Mouse (Mus musculus) kidney, embryonic 16.5 days (tissue): ENCODE measurements around the gene Iqcf3. TPM values are rescaled to one million over a fixed set of nuclear protein-coding genes. Genes with fewer than 3 reads are reported as not detected.

Source experiments
- ATAC-seq: fragments of 200-750 bp; cut with Nextera tagmentation; 2 replicates; pipeline ENCODE4 v1.8.0; 2017; ENCODE audit warnings: moderate TSS enrichment; ENCODE audit not compliant: low FRiP score, low TSS enrichment
- H3K27ac ChIP-seq: fragments of 300-500 bp; sonication (generic); 2 replicates; pipeline ENCODE4 v1.5.1; 2014; ENCODE audit warnings: low read length
- H3K27me3 ChIP-seq: fragments of 300-500 bp; sonication (generic); 2 replicates; pipeline ENCODE4 v1.6.1; 2014; ENCODE audit warnings: low read length, control low read depth, mixed read lengths; ENCODE audit not compliant: insufficient read depth
- H3K36me3 ChIP-seq: fragments of 300-500 bp; sonication (generic); 2 replicates; pipeline ENCODE4 v1.6.1; 2014; ENCODE audit warnings: low read length, control low read depth, mixed read lengths; ENCODE audit not compliant: insufficient read depth
- H3K4me1 ChIP-seq: fragments of 300-500 bp; sonication (generic); 2 replicates; pipeline ENCODE4 v1.6.1; 2014; ENCODE audit warnings: low read length, control low read depth, mixed read lengths; ENCODE audit not compliant: insufficient read depth
- H3K4me2 ChIP-seq: fragments of 300-500 bp; sonication (generic); replicated peaks from 2 replicates; pipeline ENCODE4 v1.6.1; 2014; ENCODE audit warnings: low read depth, low read length
- H3K4me3 ChIP-seq: fragments of 300-500 bp; sonication (generic); 2 replicates; pipeline ENCODE4 v1.5.1; 2014; ENCODE audit warnings: mild to moderate bottlenecking, low read length
- H3K9ac ChIP-seq: fragments of 300-500 bp; sonication (generic); replicated peaks from 2 replicates; pipeline ENCODE4 v1.6.1; 2014; ENCODE audit warnings: low read length
- H3K9me3 ChIP-seq: fragments of 300-500 bp; sonication (generic); 2 replicates; pipeline ENCODE4 v1.6.1; 2016; ENCODE audit warnings: low read length, control low read depth
- WGBS: fragments of 180-500 bp; shearing (Covaris S2); extraction: QIAGEN DNeasy Blood & Tissue Kit; methylation state at CpG from one replicate; pipeline ENCODE4 v1.1.7; 2014; 5-methylcytosine and 5-hydroxymethylcytosine counted together
- polyA plus RNA-seq: library from polyadenylated mRNA; unstranded; fragments of >200 nt; fragmentation: Nextera tagmentation; extraction: Ambion mirVana; gene quantifications from 2 replicates; pipeline ENCODE4 v1.2.1, GENCODE M21; 2015

Iqcf3 gene
- polyA plus RNA-seq, 1 experiment from 2014 or later = not detected

DNA sequence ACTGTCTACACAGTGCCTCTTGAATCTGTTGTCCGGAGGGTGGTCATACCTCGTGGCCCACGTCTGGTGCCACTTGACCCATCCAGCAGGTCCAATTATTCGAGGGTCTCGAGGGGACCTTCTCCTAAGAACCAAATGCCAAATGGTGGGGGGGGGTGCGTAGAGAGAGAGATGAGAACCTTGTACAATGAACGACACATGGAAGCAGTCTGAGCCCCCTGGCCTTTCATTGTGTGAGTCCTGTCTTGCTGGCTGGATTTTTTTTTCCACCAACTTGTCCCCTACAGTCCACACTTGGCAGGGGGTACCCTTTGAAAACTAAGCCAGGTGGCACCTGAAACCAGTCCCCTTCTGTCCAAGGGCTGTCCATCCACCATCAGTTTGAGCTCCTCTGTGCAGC, 93.7 kb downstream of the Iqcf3 start:
- WGBS = 89% methylated on average over 7 of the region's 7 CpGs
- Histone ChIP-seq H3K4me3 (no peak overlapping the region), H3K9me3 (no peaks in the 10 kb centered on the region), H3K27ac (no peak overlapping the region), H3K4me2 (no peak overlapping the region), H3K36me3 (peaks cover 9% of the 10 kb centered on the region; the same call in 1 of the 2 replicates), H3K9ac (no peak overlapping the region), H3K27me3 (0 out of 2 replicates have a peak, but pooled peaks cover 3% of the 10 kb centered on the region), H3K4me1 (peaks cover 20% of the 10 kb centered on the region)
- no peak for ATAC-seq

DNA sequence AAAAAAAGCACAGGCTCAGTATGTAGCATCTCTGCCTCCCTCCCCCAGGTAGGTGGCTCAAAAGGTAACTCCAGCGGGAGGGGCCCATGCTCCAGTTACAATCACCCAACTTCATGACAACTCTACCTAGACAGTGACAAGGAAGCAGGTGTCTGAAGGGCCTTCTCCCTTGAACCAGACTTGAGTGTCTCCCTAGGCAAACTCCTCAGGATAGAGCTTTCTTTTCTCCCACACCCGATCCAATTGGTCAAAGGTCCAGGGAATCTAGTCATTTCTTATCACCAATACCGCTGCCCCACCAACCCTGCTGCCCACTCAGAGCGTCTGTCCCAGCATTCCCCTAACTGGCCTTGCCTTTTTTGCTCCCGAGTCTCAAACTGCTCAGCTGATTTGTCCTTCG, 94.7 kb downstream of the Iqcf3 start:
- Histone ChIP-seq H3K9ac (no peak overlapping the region), H3K4me1 (peaks cover 15% of the 10 kb centered on the region), H3K27ac (no peak overlapping the region), H3K36me3 (peaks cover 16% of the 10 kb centered on the region; the same call in 1 of the 2 replicates), H3K27me3 (0 out of 2 replicates have a peak, but pooled peaks cover 3% of the 10 kb centered on the region), H3K4me3 (no peak overlapping the region), H3K4me2 (no peak overlapping the region), H3K9me3 (no peaks in the 10 kb centered on the region)
- 90% methylated on average over 6 of the region's 6 CpGs for WGBS
- no peak for ATAC-seq

DNA sequence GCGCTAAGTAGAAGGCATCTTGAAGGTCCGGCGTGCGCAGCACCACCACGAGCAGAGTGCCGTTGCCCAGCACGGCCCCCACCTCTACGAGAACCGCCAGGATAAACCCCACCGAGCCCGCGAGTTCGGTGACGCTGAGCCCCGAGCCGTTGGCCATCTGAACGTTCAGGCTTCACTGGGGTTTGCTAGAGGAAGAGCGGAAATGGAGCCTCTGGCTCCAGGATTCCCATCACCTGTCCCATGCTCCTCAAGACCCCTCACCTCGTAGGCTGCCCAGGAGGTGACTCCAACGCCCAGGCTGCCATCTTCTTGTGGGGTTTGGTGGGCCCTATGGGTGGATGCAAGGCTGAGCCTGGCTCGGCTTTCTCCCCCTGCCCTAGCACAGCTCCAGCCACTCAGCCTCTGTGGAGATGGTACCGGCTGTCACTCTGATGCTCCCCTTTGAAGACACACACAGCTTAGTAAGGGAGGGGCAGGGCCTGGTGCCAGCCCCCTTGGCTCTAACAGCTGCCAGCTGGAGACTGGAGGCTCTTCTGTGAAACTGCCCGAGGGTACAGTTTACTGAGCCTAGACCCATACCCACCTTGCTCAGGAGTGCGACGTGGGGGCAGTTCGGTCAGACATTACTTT, 95.7 kb downstream of the Iqcf3 start, which contains the start of gene Gpr62:
Gene Gpr62, minus strand, starts transcription at position 368 of the 630 bp plus-strand sequence.
- ATAC-seq = peak; percentile 4; the same call in 1 of the 2 replicates
- Histone ChIP-seq H3K9ac (peak within 1 kb of the TSS; percentile 79), H3K4me3 (peak within 1 kb of the TSS; percentile 58), H3K27me3 (0 out of 2 replicates have a peak, but pooled peaks cover 3% of the 10 kb centered on the region), H3K9me3 (no peaks in the 10 kb centered on the region), H3K27ac (peak within 1 kb of the TSS; percentile 62), H3K4me2 (peak within 1 kb of the TSS; percentile 97), H3K4me1 (peaks cover 18% of the 10 kb centered on the region), H3K36me3 (peaks cover 21% of the 10 kb centered on the region; the same call in 1 of the 2 replicates)
- WGBS = 28% methylated on average over 26 of the region's 26 CpGs

DNA sequence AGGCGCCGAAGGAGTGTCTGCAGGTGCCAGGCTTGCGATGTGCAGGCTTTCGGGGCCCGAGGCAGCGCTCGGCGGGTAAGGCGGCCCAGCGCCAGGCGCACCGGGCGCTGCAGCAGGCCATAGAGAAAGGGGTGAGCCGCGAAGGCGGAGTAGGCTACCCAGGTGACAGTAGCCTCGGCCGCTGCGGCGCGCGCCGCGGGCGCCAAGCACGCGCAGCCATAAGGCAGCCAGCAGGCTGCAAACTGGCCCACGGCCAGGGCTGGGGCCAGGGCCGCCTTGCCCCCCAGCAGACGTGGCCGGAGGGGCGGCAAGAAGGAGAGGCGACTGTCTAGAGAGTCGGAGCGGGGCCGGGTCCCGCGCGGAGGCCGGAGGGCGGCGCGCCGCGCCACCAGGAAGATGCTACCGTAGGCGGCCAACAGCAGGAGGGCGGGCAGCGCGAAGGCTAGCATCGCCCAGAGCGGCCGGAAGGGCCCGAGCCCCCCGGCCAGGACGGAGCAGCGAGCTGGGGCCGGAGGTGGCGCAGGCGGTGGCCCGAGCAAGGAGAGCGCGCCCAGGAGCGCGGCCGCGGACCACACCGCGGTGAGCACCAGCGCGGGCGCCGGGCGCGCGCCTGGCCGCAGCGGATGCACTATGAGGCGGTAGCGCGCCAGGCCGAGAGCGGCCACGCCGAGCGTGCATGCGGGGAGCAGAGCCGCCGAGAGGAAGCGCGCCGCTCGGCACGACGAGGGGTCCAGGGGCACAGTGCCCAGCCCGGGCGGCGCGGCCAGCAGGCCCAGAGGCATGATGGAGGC, 96.5 kb downstream of the Iqcf3 start:
- peaks cover 23% of the 10 kb centered on the region for H3K36me3 ChIP-seq
- peak overlapping the region; percentile 62 for H3K27ac ChIP-seq
- peak overlapping the region; percentile 58 for H3K4me3 ChIP-seq
- 1% methylated on average over 87 of the region's 99 CpGs for WGBS
- H3K4me2 ChIP-seq = peak overlapping the region; percentile 97
- no peaks in the 10 kb centered on the region for H3K9me3 ChIP-seq
- H3K4me1 ChIP-seq = peaks cover 24% of the 10 kb centered on the region
- ATAC-seq = peak; percentile 65
- H3K9ac ChIP-seq = peak overlapping the region; percentile 79
- 0 out of 2 replicates have a peak, but pooled peaks cover 3% of the 10 kb centered on the region for H3K27me3 ChIP-seq

DNA sequence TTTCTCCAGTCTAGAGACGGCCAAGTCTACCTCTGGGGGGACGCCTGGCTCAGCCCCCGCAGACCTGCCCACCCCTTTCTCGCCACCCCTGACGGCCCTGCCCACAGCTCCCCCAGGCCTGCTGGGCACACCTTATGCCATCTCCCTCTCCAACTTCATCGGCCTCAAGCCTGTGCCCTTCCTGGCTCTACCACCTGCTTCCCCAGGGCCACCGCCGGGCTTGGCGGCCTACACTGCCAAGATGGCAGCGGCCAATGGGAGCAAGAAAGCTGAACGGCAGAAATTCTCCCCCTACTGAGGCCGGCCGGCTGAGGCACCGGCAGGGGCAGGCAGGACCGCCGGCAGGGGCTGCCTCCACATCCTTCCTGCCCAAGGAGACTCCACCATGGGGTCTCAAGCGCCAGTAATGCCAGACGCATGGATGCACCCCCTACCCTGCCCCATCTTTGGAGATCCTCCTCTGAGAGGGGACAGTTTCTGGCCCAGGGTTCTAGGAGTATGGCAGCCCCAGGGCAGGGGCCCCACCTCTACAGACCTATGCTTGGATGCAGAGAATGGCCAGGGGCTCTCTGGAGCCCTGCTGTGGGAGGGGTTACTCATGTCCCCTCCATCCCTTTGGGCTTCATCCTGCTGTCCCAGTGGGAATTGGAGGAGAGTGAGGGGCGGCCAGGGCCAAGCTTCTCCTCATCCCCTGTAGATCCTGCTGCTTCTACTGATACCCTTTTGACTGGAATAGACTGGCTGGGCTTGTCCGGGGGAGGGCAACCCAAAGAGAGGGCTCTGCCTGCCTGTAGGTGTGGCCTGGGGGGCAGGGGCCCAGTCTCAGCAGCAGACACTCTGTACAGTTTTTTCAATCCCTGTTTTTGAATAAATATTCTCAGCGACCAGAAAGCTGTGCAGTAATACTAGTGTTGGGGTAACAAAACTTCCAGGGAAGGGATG, 98.0 kb downstream of the Iqcf3 start:
- Histone ChIP-seq H3K4me3 (no peak overlapping the region), H3K36me3 (peaks cover 24% of the 10 kb centered on the region), H3K4me1 (peaks cover 32% of the 10 kb centered on the region), H3K27ac (no peak overlapping the region), H3K4me2 (no peak overlapping the region), H3K9ac (no peak overlapping the region), H3K9me3 (no peaks in the 10 kb centered on the region), H3K27me3 (0 out of 2 replicates have a peak, but pooled peaks cover 3% of the 10 kb centered on the region)
- WGBS = 84% methylated on average over 21 of the region's 21 CpGs
- no peak for ATAC-seq

DNA sequence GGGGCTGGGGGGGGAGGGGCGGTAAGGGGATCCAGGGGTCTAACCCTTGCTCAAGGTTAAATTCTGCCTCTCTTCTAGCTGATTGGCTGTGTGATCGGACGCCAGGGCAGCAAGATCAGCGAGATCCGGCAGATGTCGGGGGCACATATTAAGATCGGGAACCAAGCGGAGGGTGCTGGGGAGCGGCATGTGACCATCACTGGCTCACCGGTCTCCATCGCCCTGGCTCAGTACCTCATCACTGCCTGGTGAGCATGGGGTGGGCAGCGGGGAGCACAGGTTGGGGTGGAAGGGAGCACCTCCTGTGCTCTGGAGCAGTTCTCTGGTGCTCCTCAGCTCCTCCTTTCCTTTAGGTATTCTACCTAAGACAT, 99.0 kb downstream of the Iqcf3 start:
- peaks cover 24% of the 10 kb centered on the region for H3K36me3 ChIP-seq
- H3K4me2 ChIP-seq = no peak overlapping the region
- H3K4me1 ChIP-seq = peaks cover 41% of the 10 kb centered on the region
- no peak overlapping the region for H3K9ac ChIP-seq
- no peak overlapping the region for H3K27ac ChIP-seq
- 0 out of 2 replicates have a peak, but pooled peaks cover 3% of the 10 kb centered on the region for H3K27me3 ChIP-seq
- no peaks in the 10 kb centered on the region for H3K9me3 ChIP-seq
- H3K4me3 ChIP-seq = no peak overlapping the region
- WGBS = 90% methylated on average over 12 of the region's 12 CpGs
- no peak for ATAC-seq

DNA sequence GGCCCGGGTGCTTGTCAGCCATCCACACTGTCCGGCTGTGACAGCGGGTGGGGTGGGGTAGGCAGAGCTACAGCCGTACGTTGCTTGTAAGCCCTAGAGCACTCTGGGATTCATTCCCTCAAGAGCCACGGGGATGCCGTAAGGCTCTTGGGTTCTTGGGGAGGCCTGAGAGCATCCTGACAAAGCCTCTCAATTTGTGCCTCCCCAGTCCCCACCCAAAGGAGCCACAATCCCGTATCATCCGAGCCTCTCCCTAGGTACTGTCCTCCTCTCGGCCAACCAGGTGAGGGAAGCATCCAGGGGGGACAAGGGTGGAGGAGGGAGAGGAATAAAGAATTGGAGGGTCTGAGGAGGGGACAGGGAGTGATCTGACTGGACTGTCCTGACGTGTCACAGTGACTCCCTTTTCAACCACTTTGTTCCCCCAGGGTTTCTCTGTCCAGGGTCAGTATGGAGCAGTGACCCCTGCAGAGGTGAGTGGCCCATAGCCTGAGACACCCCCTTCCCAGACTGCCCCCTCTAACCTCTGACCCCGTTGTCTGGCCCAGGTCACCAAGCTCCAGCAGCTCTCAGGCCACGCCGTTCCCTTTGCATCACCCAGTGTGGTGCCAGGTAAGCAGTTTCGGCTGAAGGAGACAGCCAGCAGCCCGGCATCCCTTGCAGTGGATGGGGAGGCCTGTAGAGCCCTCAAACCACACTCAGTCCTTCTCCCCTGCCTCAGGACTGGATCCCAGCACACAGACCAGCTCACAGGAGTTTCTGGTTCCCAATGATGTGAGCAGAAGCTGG, 99.6 kb downstream of the Iqcf3 start:
- no peak overlapping the region for H3K4me2 ChIP-seq
- ATAC-seq = no peak
- peaks cover 24% of the 10 kb centered on the region for H3K36me3 ChIP-seq
- H3K27ac ChIP-seq = no peak overlapping the region
- WGBS = 77% methylated on average over 16 of the region's 16 CpGs
- H3K4me3 ChIP-seq = no peak overlapping the region
- H3K9ac ChIP-seq = no peak overlapping the region
- peaks cover 46% of the 10 kb centered on the region for H3K4me1 ChIP-seq
- H3K27me3 ChIP-seq = 0 out of 2 replicates have a peak, but pooled peaks cover 3% of the 10 kb centered on the region
- no peaks in the 10 kb centered on the region for H3K9me3 ChIP-seq

DNA sequence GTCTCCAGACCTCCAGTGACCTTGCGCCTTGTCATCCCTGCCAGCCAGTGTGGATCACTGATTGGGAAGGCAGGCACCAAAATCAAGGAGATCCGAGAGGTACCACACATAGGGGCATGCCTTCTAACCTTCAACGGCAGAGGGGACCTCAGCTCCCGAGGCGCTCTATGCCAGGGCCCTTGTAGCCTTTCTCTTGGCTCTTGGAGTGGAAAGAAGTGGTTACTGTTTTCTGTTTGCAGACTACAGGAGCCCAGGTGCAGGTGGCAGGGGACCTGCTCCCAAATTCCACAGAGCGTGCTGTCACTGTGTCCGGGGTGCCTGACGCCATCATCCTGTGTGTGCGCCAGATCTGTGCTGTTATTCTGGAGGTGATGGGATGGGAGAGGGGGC, 100.4 kb downstream of the Iqcf3 start:
- Histone ChIP-seq H3K9ac (no peak overlapping the region), H3K4me1 (peaks cover 54% of the 10 kb centered on the region), H3K27me3 (0 out of 2 replicates have a peak, but pooled peaks cover 3% of the 10 kb centered on the region), H3K9me3 (no peaks in the 10 kb centered on the region), H3K27ac (no peak overlapping the region), H3K4me3 (no peak overlapping the region), H3K36me3 (peaks cover 24% of the 10 kb centered on the region), H3K4me2 (no peak overlapping the region)
- 71% methylated on average over 9 of the region's 9 CpGs for WGBS
- ATAC-seq = no peak
